Mouse (Mus musculus): ENCODE results near the gene Osr1.

GRCm38 (mm10) chr12:9591141-9591540 lies 21.2 kb downstream of the Osr1 start:
- TF ChIP-seq GATA1 (IDR thresholded peaks at IDR 0.05; ENCODE audit: low read length), result no peak
- TF ChIP-seq TAL1 (IDR thresholded peaks at IDR 0.05; ENCODE audit: low read length), result no peak
